Mouse (Mus musculus): ENCODE results near the gene Pkp2.
"Not testable (repeated sequence)": the region's sequence is repeated elsewhere in the genome, so short reads cannot be mapped to it uniquely, and the experiment has no call there.

Pkp2 gene

DNA sequence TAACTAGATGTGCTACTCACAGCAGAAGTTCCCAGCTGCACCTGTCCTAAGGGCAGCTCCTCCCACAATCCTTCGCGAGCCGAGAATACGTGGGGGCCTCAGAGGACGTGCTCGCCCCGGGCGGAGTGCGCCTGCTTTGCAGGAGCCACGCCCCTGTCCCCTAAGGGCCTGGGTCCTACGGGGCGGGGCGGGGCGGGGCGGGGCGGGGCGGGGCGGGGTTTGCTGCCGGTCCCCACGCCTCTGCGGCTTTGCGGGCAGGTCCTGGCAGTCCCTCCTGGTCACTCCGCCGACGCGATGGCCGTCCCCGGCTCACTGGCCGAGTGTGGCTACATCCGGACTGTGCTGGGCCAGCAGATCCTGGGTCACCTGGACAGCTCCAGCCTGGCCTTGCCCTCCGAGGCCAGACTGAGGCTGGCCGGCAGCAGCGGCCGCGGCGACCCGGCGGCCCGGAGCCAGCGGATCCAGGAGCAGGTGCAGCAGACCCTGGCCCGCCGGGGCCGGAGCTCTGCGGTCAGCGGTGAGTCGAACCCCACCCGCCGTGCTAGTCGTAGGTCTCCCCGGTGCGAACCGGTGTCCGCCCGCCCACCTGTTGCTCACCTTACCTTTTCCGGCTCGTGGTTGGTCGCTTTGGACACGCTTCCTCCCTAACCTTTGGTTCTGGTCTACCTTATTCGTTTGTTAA is at the start of gene Pkp2:
Pkp2 (plus strand) TSS at position 240 of the 682 bp plus-strand sequence.
- peak in 1 of 2 experiments; percentile 13 for DNase-seq (ENCODE audit: low spot score in 2 of 2)

DNA sequence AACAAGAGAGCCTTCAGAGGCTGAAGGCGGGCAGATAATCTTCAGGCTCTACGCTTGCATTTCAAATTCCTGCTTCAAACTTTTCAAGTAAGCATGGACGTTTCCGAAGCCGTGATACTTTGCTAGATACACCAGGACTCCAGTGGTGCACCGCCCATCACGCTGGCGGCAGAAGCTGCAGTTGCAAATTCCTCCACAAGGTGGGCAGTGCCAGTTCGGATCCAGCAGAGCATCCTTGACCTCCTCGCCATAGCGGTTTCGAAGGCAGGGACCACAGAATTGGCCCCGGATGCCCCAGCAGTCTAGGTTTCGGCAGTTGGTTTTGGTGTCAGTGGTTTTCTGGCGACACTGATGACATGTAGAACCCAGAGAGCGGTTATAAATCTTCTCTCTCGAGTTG is 15.7 kb upstream of the Pkp2 start:
- DNase-seq (ENCODE audit: low spot score in 2 of 2) = no peak

DNA sequence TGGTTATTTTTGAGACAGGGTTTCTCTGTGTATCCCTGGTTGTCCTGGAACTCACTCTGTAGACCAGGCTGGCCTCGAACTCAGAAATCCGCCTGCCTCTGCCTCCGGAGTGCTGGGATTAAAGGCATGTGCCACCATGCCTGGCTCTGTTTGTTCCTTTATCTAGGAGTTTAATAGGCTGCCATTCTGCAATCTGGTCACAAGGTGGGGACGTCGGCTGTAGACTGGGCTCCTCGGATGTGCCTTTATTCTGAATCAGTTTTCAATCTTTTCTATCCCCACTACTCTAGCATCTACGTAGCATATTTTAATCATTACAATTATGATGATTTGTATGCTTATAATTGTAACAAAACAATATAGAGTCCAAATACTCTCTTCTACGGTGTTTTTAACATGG is 11.1 kb upstream of the Pkp2 start:
- not testable (repeated sequence) for DNase-seq (ENCODE audit: low spot score in 2 of 2)

DNA sequence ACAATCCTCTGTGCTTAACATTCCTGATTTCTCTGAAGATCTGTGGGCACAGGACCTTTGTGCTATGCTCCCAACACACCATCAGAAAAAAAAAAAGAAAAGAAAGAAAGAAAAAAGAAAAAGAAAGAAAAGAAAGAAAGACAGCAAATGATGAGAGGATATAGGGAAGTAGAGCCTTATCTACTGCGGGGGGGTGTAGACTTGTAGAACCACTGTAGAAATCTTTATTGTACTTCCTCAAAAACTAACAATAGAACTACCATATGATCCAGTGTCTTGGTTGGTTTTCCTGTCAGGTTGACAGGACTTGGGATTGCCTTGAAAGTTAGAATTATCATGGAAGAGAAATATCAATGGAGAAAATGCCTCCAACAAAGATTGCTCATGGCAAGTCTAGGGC is 8.5 kb upstream of the Pkp2 start:
- no peak for DNase-seq (ENCODE audit: low spot score in 2 of 2)

DNA sequence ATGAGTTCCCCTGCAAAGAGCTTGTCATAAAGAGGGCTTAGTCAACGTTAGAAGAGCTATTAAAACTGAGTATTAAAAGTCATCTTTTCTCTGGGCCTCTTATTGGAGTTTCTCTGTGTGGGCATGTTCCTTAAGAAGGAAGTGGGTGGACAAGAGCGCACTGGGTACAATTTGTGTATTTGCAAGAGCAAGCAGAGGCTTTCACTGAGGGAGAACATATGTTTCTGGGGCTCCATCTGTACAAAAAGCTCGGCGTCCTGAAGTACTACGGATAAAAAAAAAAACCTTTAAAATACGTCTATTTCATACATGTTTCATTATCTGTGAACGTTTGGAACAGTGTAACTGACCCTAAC is 417 bp upstream of the Pkp2 start:
- peak in 1 of 2 experiments; percentile 13 for DNase-seq (ENCODE audit: low spot score in 2 of 2)

DNA sequence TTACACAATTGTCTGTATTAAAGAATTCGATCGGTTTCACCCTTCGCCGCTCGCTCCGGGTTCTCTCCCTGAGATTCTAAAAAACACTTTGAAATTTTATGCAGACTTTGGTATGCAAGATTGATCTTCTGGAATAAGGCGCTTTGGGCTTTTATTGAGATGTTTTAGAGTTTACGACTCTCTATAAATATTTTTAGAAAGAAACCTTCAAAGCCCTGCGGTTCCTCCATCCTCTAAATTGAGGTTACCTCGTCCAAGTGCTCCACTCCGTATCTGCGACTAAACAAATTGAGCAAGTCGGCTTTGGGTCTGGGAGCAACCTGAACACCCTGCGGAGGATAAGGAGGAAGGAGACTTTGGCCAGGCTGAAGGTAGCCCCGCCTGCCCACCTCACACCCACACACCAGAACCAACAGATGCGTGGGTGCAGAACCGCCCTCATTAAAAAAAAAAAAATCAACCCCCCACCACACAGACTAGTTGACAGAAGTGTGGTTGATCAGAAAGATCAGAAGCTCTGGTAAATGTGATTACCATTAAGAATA is 715 bp downstream of the Pkp2 start:
- no peak for DNase-seq (ENCODE audit: low spot score in 2 of 2)

DNA sequence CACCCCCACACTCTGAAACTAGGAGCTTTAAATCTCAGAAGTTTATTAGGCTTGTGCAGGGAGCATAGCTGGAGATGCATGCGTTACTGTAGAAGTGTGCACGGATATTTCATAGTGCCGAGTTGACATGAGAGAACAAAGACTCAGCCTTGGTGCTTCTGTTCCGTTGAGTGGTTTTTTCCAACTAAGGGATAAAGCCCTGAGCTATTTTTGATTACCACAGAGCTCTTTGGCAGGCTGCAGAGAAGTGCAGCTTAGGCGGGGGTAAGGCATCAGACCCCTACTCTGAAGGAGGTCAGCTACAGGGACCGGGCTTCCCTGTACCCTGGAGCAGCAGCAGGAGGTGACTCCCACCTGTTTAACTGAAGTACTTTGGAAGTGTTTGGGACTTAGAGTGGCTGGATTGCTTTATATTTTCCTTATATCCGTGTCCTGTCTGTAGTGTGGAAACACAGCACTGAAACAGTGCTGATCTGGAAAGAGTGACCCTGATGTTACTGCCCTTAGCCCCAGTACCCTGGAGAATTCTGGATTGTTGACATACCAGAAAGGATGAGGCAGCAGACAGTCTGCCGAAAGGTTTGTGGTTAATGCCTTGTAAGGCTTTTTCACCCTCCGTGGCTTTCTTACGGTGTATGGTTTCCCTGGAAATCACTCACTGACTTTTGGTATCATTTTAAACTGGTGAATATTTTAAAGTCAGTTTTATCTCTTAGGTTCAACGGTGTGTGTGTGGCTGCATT is 2.7 kb downstream of the Pkp2 start:
- DNase-seq (ENCODE audit: low spot score in 2 of 2) = no peak

DNA sequence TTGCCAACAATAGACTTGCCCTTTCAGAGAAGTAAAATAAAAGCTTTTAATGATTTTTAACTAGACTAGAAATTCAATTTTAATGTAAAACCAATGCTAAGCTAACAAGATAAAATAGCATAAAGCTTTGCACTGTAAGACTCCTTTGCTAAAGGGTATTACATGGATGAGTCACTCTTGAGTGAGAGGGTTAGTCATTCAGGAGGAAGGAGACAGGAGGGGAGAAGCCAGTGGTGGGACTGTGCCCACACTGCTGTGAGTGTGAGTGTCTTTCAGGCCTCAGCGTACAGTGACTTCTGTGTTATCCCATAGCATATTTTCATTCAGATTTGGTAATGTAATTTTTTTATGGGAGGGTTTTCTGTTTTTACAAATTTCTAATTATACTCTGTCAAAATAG is 3.8 kb downstream of the Pkp2 start:
- no peak for DNase-seq (ENCODE audit: low spot score in 2 of 2)

DNA sequence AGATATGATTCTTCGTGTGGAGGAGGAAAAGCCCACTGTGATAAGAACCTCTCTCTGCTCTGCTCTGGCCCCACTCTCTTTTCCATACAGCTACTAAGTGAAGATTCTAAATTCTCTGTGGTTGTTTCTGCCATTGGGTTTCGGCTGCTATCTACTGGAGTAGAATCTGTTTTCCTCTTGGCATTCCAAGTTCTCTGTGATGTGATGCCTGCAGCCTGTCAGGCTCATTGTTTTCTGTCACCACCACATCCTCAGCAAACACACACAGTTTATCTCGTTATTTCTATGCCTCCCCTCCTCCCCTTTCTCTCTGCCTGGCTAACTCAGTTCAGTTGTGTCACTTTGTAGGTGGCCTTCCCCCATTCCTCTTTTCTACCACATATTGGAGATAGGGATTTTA is 6.7 kb downstream of the Pkp2 start:
- no peak for DNase-seq (ENCODE audit: low spot score in 2 of 2)

DNA sequence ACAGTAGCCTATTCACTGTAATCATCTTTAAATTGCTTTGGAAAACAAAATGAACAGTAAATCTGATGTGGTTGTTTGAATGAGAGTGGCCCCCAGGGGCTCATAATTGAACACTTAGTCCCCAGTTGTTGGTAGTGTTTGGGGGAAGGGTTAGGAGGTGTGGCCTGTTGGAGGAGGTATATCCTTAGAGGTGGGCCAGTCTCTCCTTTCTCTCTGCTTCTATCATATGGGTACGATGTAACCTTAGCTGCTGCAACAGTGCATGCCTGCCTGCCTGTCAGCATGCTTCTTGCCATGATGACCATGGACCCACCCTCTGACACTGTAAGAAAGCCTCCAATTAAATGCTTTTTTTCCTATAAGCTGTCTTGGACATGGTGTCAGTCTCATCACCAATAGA is 9.5 kb downstream of the Pkp2 start:
- DNase-seq (ENCODE audit: low spot score in 2 of 2) = no peak

DNA sequence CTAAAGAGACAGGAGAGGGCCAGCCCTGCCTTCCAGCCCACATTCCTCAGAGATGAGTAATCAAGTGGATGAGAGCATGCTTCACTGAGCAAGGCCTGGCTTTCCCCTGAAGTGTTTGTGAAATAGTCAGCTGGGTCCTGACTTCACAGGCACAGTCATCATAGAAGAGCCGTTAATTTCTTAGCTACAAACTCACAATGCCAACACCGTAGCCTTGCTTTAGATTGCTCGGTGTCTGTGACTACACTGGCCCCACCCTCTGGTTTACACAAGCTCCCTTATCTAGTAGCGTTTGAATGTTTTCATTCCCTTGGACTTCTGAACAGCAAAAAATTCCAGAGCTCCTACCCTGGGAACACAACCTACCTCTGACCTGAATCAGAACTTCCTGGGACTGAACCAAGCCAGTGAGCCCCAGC is 11.4 kb downstream of the Pkp2 start:
- no peak for DNase-seq (ENCODE audit: low spot score in 2 of 2)

DNA sequence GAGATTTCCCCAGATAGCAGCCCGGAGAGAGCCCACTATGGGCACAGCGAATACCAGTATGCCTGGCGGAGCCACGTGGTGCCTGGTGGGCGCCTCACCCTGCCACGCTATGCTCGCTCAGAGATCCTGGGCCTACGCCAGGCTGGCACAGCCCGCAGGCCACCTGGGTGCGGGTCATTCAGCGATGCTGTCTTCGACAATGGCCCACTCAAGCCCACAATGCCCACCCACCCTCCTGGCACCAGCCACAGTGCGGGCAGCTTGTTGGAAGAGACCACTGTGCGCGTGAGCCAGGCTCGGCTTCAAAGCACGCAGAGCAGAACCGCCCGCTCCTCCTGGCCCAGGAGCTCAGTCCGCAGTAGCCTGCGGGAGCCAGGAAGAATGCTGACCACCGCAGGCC is 12.7 kb downstream of the Pkp2 start:
- no peak for DNase-seq (ENCODE audit: low spot score in 2 of 2)

DNA sequence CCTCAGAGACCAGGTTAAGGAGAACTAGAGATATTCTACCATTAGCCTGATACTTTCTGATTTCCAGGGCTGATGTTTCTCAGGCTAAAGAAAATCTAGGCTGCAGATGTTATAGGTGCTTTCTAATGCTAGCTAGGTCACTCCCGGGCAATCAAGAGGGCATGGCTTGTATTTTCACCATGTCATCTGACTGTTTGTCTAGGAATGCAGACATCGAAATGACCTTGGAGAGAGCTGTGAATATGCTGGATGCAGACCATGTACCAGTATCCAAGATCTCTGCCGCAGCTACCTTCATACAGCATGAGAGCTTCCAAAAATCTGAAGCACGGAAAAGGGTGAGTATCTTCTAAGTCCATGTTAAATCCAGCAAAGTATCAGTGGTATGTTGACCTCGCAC is 17.3 kb downstream of the Pkp2 start:
- DNase-seq (ENCODE audit: low spot score in 2 of 2) = no peak

DNA sequence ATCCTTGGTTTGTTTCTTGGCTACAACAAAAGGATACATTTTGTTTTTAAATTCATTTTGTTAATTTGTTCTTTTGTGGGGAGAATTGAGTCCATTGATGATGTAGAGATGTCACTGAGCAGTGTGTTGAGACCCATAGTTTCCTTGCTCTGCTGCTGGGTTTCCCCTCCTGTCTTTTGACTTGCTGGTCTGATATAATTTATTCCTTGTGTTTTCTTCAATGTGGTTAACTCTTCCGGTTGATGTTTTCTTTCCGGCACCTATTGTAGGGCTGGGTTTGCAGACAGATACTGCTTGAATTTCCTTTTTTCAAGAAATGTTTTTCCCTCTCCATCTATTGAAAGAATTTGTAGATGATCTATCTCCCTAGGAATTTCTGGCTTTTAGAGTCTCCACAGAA is 20.8 kb downstream of the Pkp2 start:
- DNase-seq (ENCODE audit: low spot score in 2 of 2) = no peak

DNA sequence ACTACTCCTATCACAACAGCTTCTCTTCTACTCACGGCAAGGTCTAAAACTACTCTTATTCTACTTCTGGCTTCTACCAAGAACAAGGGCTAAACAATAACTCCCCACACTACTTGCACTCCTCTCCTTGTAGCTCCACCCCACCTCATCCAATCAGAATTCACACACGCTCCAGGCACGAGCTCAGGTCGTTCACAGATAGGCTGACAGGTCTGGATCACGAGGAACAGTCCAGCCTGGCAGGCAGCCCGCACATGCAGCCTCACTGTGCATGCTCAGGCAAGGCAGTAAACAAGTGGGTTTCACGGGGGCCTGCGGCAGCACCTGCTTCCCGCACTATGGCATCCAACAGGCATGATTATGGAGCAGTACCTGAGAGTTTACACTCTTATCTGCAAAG is 23.6 kb downstream of the Pkp2 start:
- not testable (repeated sequence) for DNase-seq (ENCODE audit: low spot score in 2 of 2)

DNA sequence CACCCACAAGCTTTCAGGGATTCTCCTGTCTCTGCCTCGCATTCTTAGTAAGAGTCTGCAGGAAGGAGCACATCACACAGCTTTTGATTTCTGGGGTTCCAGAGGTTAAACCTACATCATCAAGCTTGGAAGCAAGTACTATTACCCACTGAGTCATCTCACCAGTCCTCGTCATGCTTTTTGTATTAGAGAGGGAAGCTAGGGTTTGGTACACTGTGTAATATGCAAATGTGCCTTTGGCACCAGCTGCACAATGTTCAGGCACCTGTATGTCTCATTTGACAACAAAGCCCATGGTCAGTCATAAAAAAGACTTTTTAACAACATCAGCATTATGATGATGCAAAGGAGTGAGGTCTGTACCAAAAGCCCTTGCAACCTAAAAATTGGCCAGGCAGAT is 25.2 kb downstream of the Pkp2 start:
- no peak for DNase-seq (ENCODE audit: low spot score in 2 of 2)

DNA sequence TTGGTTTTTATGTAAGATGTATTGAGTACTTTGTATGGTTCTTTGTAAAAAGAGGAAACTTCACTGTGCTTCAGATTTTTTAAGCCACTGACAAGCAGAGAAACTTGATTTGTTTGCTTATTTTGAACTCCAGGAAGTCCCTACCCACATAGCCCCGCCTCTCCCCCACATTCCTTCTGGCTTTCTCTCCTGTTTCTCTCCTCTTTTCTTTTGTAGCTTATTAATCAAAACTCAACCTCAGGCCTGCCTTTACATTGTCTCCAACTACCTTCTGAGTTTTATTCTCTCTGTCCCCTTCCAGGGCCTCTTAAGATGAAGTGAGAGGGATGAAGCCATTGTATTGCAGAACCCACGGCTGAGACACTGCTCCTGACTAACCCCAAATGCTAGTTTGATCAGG is 31.6 kb downstream of the Pkp2 start:
- no peak for DNase-seq (ENCODE audit: low spot score in 2 of 2)

DNA sequence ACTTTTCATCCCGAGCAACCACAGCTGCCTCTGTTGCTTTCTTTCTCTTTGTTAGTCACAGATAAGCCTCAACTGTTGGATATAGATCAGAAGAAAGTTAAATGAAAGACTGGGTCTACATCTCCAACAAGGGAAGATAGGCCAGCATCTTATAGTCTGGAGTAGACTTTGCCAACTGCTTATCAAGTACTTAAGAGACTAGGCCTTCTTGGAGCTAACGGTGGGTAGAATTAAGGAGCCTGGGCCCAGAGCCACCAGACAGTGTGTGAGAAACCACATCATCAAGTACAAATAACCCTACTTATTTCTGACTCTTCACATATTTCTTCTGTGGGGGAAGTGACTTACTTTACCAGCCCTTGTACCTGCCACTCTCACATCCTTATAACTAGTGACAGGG is 37.4 kb downstream of the Pkp2 start:
- no peak for DNase-seq (ENCODE audit: low spot score in 2 of 2)

DNA sequence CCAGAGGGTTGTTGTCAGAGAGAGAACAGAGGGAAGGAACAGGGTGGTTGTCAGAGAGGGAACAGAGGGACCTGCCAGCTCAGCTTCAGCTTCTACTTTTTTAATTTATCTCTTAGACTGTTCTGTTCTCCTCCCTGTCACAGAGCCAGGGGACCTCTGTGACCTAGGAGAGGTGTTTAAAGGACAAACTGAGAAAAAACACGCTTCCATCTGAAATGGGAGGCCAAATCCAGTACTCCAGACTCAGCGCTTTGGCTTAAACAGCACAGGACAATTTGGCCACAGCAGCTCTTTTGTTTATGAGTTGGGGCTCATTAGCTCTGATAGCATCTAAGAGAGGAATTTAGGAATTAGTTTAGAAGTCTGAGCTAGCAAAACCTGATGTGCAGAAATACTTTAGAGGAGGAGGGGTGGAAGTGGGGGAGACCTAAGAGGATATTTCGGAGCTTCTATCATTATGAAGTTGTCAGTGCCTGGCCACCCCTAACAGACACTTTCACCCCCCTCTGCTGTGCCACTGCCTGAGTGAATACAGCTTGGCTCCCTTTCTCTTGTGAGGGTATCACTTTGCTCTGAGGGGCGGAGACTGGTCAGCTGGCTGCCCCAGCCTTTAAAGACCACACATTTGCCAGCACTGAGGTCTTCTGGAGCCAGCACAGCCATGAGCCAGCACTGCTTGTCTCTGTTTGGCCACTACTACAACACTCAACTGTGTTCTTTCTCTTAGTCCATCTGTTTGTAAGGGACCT is 40.4 kb downstream of the Pkp2 start:
- DNase-seq (ENCODE audit: low spot score in 2 of 2) = no peak

DNA sequence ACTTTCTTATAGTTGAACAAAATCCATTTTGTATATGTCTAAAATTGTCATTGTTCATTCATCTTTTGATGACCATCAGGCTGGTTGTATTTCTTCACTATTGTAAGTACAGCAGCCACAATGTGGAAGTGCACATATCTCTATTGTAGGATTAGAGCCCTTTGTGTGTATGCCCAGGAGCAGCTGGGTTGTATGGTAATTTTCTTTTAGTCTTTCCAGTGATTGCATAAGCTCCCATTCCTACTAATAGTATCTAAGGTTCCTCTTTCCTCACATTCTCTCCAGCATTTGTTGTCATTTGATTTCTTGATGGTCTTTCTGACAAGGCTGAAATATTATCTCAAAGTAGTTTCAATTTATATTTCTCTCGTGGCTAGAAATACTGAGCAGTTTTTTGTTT is 42.1 kb downstream of the Pkp2 start:
- no peak for DNase-seq (ENCODE audit: low spot score in 2 of 2)

DNA sequence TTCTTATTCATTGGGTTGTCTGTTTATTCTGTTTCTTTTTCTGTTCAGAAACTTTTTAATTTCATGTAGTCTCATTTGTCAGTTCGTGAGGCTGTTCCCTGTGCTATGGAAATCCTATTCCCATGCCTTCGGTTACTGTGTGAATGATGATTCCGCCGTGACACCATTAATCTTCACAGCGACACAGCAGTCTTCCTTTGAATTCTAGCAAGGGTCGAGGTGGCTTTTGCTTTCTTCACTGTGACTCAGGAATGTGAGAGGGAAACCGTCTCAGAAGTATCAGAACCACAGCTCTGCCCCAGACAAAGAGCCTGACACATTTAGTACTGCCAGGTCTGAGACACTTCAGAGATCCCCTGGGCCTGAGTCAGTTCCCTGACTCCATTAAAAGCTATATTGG is 42.8 kb downstream of the Pkp2 start:
- no peak for DNase-seq (ENCODE audit: low spot score in 2 of 2)

DNA sequence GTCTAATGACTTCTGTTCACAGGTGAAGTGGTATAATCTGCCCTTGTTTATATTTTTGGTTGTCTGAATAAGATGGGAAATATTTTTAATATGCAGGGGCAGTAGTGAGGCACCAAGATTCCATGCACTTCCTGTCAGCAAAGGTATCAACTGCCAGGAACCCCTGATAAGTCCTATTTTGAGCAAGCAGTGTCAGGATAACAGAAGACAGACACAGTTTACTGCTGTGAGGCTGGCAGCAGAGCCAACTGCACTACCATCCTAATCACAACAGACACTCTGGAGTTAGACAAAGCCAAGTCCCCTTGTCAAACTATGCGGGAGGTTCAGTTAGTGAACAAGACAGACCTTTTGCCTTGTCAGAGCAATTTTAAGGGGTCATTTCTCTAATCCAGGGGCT is 43.6 kb downstream of the Pkp2 start:
- no peak for DNase-seq (ENCODE audit: low spot score in 2 of 2)

DNA sequence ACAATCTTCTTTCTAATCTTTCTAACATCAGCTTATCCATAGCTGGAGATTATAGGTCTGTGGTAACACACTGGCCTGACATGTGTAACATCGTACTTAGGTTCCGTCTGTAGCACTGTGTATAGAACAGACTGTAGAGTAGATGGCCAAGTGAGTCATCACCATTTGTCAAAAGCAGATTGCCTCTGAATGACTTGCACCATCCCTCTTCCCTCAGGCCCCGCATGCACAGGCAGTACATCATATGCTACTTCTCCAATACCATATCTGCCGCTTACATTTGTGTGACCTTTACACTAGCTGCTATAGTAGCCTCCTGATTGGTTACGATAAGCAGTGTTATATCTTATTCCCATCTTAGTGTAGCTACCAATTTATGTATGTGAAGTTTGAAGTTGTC is 47.8 kb downstream of the Pkp2 start:
- no peak for DNase-seq (ENCODE audit: low spot score in 2 of 2)

Data from frontal cortex, postnatal 25 days (tissue).